Mouse (Mus musculus): ENCODE measurements around the gene Pappa. TPM values are rescaled to one million over a fixed set of nuclear protein-coding genes. Genes with fewer than 3 reads are reported as not detected.

Pappa gene
- polyA plus RNA-seq, 1 experiment from 2014 or later: 0.33 TPM

- ATAC-seq: no peak
- H3K4me3 ChIP-seq (ENCODE audit: low read depth, low read length): no peak overlapping the region
- no peaks in the 10 kb centered on the region for H3K27me3 ChIP-seq (replicated peaks; ENCODE audit: control insufficient read depth, insufficient read depth, low read length)
- no peaks in the 10 kb centered on the region for H3K4me1 ChIP-seq (replicated peaks; ENCODE audit: control insufficient read depth, insufficient read depth, low read length)
- WGBS: 90% methylated on average over 3 of the region's 3 CpGs
- no peak overlapping the region for H3K27ac ChIP-seq (ENCODE audit: low read depth, low read length)
- no peak overlapping the region for H3K4me2 ChIP-seq (replicated peaks; ENCODE audit: low read depth)
- no peaks in the 10 kb centered on the region for H3K9me3 ChIP-seq (ENCODE audit: control insufficient read depth)
- no peak for TF ChIP-seq CTCF (IDR thresholded peaks at IDR 0.05; ENCODE audit: low read depth)
- no peaks in the 10 kb centered on the region for H3K36me3 ChIP-seq (ENCODE audit: control insufficient read depth, insufficient read depth)
- H3K9ac ChIP-seq (ENCODE audit: low read depth, low read length): no peak overlapping the region
Observed at GRCm38 (mm10) chr4:65158651-65159050, 34.7 kb downstream of the Pappa start.

- no peak overlapping the region for H3K4me2 ChIP-seq (replicated peaks; ENCODE audit: low read depth)
- 65% methylated on average over 5 of the region's 5 CpGs for WGBS
- no peaks in the 10 kb centered on the region for H3K9me3 ChIP-seq (ENCODE audit: control insufficient read depth)
- H3K4me3 ChIP-seq (ENCODE audit: low read depth, low read length): no peak overlapping the region
- no peaks in the 10 kb centered on the region for H3K36me3 ChIP-seq (ENCODE audit: control insufficient read depth, insufficient read depth)
- no peak for TF ChIP-seq CTCF (IDR thresholded peaks at IDR 0.05; ENCODE audit: low read depth)
- H3K27ac ChIP-seq (ENCODE audit: low read depth, low read length): no peak overlapping the region
- H3K27me3 ChIP-seq (replicated peaks; ENCODE audit: control insufficient read depth, insufficient read depth, low read length): no peaks in the 10 kb centered on the region
- no peak for ATAC-seq
- H3K9ac ChIP-seq (ENCODE audit: low read depth, low read length): no peak overlapping the region
- no peaks in the 10 kb centered on the region for H3K4me1 ChIP-seq (replicated peaks; ENCODE audit: control insufficient read depth, insufficient read depth, low read length)
Observed at GRCm38 (mm10) chr4:65159481-65159880, 35.5 kb downstream of the Pappa start.

DNA sequence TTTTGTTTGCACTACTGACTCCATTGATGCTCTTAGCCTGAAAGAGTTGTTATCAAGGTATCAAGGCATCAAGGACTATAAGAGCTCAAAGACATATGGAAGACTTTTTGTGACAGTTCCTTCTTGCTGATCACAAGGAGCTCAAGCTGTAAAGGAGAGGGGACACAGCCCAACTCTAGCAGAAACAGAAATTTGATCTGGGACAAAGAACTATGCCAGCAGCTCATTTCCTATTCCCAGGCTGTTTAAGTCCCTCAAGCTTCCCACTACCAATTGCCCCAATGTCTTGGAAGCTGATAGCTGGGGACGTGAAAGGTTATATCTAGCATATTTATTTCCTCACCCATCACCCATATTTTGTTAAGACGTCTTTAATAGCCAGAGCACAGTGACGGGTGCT is 39.7 kb downstream of the Pappa start:
- no peak overlapping the region for H3K9ac ChIP-seq (ENCODE audit: low read depth, low read length)
- no peak for ATAC-seq
- no peaks in the 10 kb centered on the region for H3K4me1 ChIP-seq (replicated peaks; ENCODE audit: control insufficient read depth, insufficient read depth, low read length)
- no peak overlapping the region for H3K4me2 ChIP-seq (replicated peaks; ENCODE audit: low read depth)
- 80% methylated on average over 3 of the region's 3 CpGs for WGBS
- H3K27ac ChIP-seq (ENCODE audit: low read depth, low read length): no peak overlapping the region
- no peaks in the 10 kb centered on the region for H3K9me3 ChIP-seq (ENCODE audit: control insufficient read depth)
- no peak overlapping the region for H3K4me3 ChIP-seq (ENCODE audit: low read depth, low read length)
- H3K36me3 ChIP-seq (ENCODE audit: control insufficient read depth, insufficient read depth): no peaks in the 10 kb centered on the region
- TF ChIP-seq CTCF (IDR thresholded peaks at IDR 0.05; ENCODE audit: low read depth): no peak
- H3K27me3 ChIP-seq (replicated peaks; ENCODE audit: control insufficient read depth, insufficient read depth, low read length): no peaks in the 10 kb centered on the region

GRCm38 (mm10) chr4:65166288-65166835 is 42.4 kb downstream of the Pappa start:
- H3K9me3 ChIP-seq (ENCODE audit: control insufficient read depth): no peaks in the 10 kb centered on the region
- H3K27me3 ChIP-seq (replicated peaks; ENCODE audit: control insufficient read depth, insufficient read depth, low read length): no peaks in the 10 kb centered on the region
- TF ChIP-seq CTCF (IDR thresholded peaks at IDR 0.05; ENCODE audit: low read depth): no peak
- H3K4me3 ChIP-seq (ENCODE audit: low read depth, low read length): no peak overlapping the region
- no peaks in the 10 kb centered on the region for H3K4me1 ChIP-seq (replicated peaks; ENCODE audit: control insufficient read depth, insufficient read depth, low read length)
- H3K9ac ChIP-seq (ENCODE audit: low read depth, low read length): no peak overlapping the region
- no peak overlapping the region for H3K27ac ChIP-seq (ENCODE audit: low read depth, low read length)
- no peaks in the 10 kb centered on the region for H3K36me3 ChIP-seq (ENCODE audit: control insufficient read depth, insufficient read depth)
- 81% methylated on average over 3 of the region's 3 CpGs for WGBS
- ATAC-seq: no peak
- H3K4me2 ChIP-seq (replicated peaks; ENCODE audit: low read depth): no peak overlapping the region

GRCm38 (mm10) chr4:65174505-65174904 is 50.5 kb downstream of the Pappa start:
- Histone ChIP-seq H3K27ac (ENCODE audit: low read depth, low read length) (no peak overlapping the region), H3K4me3 (ENCODE audit: low read depth, low read length) (no peak overlapping the region), H3K4me2 (replicated peaks; ENCODE audit: low read depth) (no peak overlapping the region), H3K4me1 (replicated peaks; ENCODE audit: control insufficient read depth, insufficient read depth, low read length) (no peaks in the 10 kb centered on the region), H3K9ac (ENCODE audit: low read depth, low read length) (no peak overlapping the region), H3K27me3 (replicated peaks; ENCODE audit: control insufficient read depth, insufficient read depth, low read length) (no peaks in the 10 kb centered on the region), H3K36me3 (ENCODE audit: control insufficient read depth, insufficient read depth) (no peaks in the 10 kb centered on the region), H3K9me3 (ENCODE audit: control insufficient read depth) (no peaks in the 10 kb centered on the region)
- ATAC-seq: no peak
- TF ChIP-seq CTCF (IDR thresholded peaks at IDR 0.05; ENCODE audit: low read depth): no peak
- WGBS: 79% methylated on average over 3 of the region's 3 CpGs

- ATAC-seq: no peak
Observed at GRCm38 (mm10) chr4:65178146-65178545, 54.2 kb downstream of the Pappa start.

GRCm38 (mm10) chr4:65187236-65187635 is 63.3 kb downstream of the Pappa start:
- ATAC-seq: no peak
- 71% methylated on average over 2 of the region's 2 CpGs for WGBS

More at GRCm38 (mm10) chr4:65178146-65178545, 54.2 kb downstream of the Pappa start:
- 20% methylated on average over 1 of the region's 1 CpGs for WGBS
- Histone ChIP-seq H3K27me3 (replicated peaks; ENCODE audit: control insufficient read depth, insufficient read depth, low read length) (no peaks in the 10 kb centered on the region), H3K4me1 (replicated peaks; ENCODE audit: control insufficient read depth, insufficient read depth, low read length) (no peaks in the 10 kb centered on the region), H3K9me3 (ENCODE audit: control insufficient read depth) (no peaks in the 10 kb centered on the region), H3K27ac (ENCODE audit: low read depth, low read length) (no peak overlapping the region), H3K9ac (ENCODE audit: low read depth, low read length) (no peak overlapping the region), H3K4me2 (replicated peaks; ENCODE audit: low read depth) (no peak overlapping the region), H3K4me3 (ENCODE audit: low read depth, low read length) (no peak overlapping the region), H3K36me3 (ENCODE audit: control insufficient read depth, insufficient read depth) (no peaks in the 10 kb centered on the region)
- TF ChIP-seq CTCF (IDR thresholded peaks at IDR 0.05; ENCODE audit: low read depth): no peak

More at GRCm38 (mm10) chr4:65187236-65187635, 63.3 kb downstream of the Pappa start:
- no peaks in the 10 kb centered on the region for H3K36me3 ChIP-seq (ENCODE audit: control insufficient read depth, insufficient read depth)
- no peak overlapping the region for H3K27ac ChIP-seq (ENCODE audit: low read depth, low read length)
- no peak overlapping the region for H3K4me2 ChIP-seq (replicated peaks; ENCODE audit: low read depth)
- no peak overlapping the region for H3K9ac ChIP-seq (ENCODE audit: low read depth, low read length)
- H3K4me1 ChIP-seq (replicated peaks; ENCODE audit: control insufficient read depth, insufficient read depth, low read length): no peaks in the 10 kb centered on the region
- no peaks in the 10 kb centered on the region for H3K9me3 ChIP-seq (ENCODE audit: control insufficient read depth)
- H3K27me3 ChIP-seq (replicated peaks; ENCODE audit: control insufficient read depth, insufficient read depth, low read length): no peaks in the 10 kb centered on the region
- TF ChIP-seq CTCF (IDR thresholded peaks at IDR 0.05; ENCODE audit: low read depth): no peak
- H3K4me3 ChIP-seq (ENCODE audit: low read depth, low read length): no peak overlapping the region

Measured in intestine, postnatal 0 days (tissue).